Mouse (Mus musculus) heart, postnatal 4 days (tissue): ENCODE data around the gene Cdk14. TPM values are rescaled to one million over a fixed set of nuclear protein-coding genes. Genes with fewer than 3 reads are reported as not detected.

Experiments
- DNase-seq: peaks from one replicate; pipeline ENCODE4 v3.0.0; 2021
- total RNA-seq, 2 experiments: library from RNA; stranded (reverse); gene quantifications; 2 replicates each; pipeline ENCODE4 v1.2.3; 2021

Cdk14 gene
- total RNA-seq, 2 experiments from 2014 or later, result 26.6 to 27.4 TPM

- DNase-seq, result no peak
These were observed 364.6 kb downstream of the Cdk14 start for GRCm38 (mm10) chr5:5055494-5055893.

DNA sequence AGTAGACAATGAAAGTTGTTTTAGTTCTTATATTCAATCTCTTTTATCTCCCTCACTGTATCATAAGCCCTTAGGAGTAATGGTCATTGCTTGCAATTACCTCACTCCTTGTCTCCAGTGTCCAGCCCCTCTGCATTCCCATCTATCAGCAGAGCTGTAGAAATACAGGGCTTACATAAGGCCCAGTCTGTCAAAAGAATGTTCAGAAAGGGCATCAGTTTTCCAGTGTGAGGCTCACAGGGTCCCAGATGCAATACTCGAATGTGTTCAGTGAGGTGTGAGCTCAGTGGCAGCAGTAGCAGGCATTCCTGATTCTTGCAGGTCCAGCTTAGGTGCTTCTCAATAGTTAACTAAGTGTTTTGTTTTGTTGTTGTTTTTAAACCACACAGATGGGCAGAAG lies 365.8 kb downstream of the Cdk14 start:
- no peak for DNase-seq

GRCm38 (mm10) chr5:5044326-5044725 lies 375.8 kb downstream of the Cdk14 start:
- no peak for DNase-seq

- no peak for DNase-seq
These were observed 377.4 kb downstream of the Cdk14 start for GRCm38 (mm10) chr5:5042735-5043134.

GRCm38 (mm10) chr5:5041480-5041879 lies 378.6 kb downstream of the Cdk14 start:
- DNase-seq, result no peak

DNA sequence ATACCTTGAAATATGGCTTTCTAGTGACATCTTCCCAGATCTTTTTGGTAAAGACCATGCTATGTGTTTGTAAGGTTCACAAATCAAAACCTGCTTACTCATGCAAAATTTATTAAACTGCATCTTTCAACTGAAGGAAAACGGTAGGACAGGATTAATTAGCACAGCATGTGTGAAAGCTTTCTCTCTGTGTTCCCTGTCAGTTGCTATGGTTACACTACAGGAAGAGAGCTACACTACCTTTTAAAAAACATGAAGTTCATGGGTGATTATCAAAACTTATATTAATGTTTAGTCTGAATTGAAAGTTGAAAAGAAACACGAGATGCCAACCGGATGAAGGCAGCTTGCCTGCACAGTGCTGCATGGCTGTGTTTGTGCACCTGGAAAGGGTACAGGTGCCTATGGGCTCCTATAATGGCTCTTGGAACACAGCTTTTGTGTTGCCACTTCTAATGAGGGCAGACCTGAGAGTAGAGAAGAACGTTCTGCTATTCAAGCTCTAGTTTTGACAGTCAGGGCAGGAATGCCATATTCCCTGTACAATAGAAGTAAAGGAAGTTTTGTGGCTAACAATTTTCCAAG lies 380.3 kb downstream of the Cdk14 start:
- DNase-seq, result no peak

- DNase-seq, result no peak
These were observed 386.7 kb downstream of the Cdk14 start for GRCm38 (mm10) chr5:5033445-5033844.

DNA sequence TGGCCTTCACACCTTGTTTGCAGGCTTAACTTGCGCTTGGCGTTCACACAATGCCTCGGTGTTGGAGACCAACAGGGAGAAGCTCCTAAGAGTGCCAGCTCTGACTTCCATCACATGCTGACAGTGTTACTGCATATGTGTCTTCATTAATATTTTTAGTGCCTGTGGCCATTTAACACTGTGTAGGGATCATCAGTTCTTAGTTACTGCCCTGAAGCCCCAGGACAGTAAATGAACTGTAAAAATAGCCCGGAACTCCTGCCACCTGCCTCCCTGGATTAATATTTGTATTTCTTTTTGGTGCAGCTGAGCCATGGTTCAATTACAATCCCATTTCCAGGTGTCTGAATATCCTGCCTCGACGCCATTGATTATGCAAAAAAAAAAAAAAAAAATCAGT lies 387.3 kb downstream of the Cdk14 start:
- no peak for DNase-seq

- DNase-seq, result no peak
These were observed 387.7 kb downstream of the Cdk14 start for GRCm38 (mm10) chr5:5032446-5032845.

DNA sequence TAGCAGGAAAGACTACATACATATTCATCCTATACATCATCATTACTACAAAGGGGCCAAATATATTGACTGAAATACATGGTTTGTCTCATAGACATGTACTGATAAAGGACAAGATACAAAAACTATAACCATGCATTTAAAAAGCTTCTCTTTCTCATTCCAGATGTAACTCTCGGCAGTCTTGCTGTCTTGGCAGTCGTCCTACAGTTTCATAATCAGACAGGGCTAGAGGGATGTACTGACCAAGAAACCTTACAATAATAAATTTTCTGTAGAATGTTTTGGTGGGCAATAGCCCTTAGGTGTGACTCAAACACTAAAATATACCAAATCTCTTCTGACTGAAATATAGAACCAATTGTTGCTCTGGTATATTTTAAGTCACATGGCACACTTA lies 389.7 kb downstream of the Cdk14 start:
- no peak for DNase-seq

- no peak for DNase-seq
These were observed 401.2 kb downstream of the Cdk14 start for GRCm38 (mm10) chr5:5018959-5019358.

GRCm38 (mm10) chr5:5018242-5018641 lies 401.9 kb downstream of the Cdk14 start:
- no peak for DNase-seq

DNA sequence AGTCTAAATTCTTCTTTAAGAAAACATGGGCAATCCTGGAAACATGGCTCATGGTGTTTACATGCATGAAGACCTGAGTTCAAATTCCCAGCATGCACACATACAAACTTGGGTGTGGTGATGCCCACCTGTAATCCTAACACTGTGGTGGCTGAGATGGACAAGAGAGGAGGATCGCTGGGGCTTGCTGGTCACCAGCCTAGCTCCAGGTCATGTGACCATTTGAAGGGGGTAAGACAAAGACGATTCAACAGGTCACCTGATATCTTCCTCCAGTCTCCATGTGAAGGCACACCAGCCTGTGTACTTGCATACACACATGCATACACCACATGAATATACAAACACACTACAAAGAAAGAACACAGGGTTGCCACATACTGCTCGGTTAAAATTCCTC lies 406.3 kb downstream of the Cdk14 start:
- DNase-seq, result no peak

DNA sequence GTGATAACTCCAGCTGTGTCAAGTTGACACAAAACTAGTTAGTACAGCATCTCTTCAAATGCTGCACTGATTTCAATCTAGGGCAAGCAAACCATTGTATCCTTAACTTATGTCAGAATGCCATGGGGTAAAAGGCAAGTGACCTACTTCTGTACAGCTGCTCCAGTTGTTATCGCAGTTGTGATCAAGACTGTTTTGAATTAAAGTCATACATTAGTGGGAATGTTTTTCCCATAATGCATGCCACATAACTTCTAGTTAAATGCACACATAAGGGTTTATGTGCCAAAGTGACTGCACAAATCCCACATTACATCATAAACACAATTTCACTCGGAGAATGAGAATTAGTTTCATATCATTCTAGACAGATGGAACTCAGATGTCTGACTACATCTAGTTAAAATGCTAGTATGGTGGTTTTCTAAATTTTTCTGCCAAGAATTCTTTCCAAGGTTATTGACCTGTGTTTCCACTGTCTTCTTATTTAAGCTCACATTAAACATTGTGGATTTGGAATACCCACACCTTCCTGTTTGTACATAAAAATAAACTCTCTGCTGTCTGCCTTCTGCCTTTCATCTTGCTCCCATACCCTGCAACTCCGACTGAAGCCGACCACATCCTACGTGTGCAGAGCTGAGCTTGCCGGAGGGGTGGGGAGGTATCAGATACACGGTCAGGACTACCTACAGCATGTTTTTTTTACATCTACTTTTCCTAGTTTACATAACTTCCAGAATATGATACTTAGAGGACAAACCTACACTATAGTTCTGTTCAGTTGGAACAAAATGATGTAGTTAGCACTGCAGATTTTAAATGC lies 407.4 kb downstream of the Cdk14 start:
- DNase-seq, result no peak

GRCm38 (mm10) chr5:5008153-5008745 lies 411.9 kb downstream of the Cdk14 start:
- DNase-seq, result no peak

DNA sequence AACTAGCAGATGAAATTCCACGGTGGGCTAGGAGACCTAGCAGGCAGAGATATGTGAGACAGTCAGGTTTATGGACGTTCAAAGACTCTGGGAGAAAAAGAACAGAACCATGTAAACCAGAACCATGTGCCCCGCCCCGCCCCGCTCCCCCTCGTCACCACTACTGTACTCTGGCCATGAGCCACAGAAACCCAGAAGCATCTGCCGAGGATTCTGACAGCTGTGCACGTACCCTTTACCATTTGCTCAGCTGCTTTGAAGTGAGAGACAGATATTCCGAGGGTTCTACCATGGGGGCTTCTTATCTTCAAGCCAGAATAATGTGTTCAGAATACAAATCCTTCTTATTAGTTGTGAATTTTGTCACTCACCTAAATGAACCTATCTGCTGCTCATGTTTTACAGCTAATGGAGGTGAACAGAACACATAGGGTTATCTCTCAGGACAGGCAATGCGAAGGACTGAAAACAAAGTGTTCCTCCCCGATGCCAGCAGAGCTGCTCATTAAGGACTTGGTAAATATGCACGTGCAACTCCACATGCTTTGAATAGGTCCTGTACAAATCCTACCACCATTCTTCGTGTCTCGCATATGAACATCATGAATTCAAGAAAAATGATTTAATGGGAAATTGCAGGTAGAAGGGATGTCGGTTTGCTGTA lies 412.5 kb downstream of the Cdk14 start:
- no peak for DNase-seq

GRCm38 (mm10) chr5:5005633-5006032 lies 414.5 kb downstream of the Cdk14 start:
- no peak for DNase-seq

DNA sequence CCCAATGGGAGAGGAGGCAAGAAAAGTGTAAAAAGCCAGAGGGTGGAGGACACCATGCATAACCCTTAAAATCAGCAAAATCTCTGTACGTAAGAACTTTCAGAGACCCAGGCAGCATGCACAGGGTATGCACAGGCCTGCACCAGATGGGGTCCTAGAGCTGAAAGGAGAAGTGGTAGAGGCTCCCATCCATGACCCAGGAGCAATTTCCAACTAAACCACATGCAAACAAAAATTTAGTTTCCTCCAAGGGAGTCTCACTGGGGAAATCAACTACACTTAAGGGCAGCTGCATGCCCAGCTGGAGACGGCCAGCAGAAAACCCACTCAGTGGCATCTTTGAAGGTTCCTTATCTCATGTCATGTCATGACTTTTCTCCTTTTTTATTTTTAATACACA lies 415.4 kb downstream of the Cdk14 start:
- no peak for DNase-seq

- DNase-seq, result no peak
These were observed 426.9 kb downstream of the Cdk14 start for GRCm38 (mm10) chr5:4993192-4993601.

DNA sequence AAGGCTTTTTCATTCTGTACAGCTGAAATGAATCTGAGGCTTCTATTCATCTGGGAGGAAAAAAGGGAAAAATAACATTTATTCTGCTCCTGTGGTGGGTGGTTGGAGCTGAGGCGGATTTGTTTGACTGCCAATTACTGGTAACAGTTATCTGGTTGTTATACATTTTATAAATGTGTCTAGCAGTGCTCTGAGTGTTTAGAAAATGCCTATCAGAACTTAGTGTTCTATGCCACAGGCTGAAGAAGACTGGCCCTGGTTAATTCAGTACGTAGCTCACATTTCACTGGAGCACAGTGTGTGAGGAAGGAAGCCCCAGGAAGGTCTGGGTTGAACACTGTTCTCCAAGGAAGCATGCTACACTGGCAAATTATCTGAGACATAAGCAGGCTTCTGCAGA lies 429.1 kb downstream of the Cdk14 start:
- no peak for DNase-seq

DNA sequence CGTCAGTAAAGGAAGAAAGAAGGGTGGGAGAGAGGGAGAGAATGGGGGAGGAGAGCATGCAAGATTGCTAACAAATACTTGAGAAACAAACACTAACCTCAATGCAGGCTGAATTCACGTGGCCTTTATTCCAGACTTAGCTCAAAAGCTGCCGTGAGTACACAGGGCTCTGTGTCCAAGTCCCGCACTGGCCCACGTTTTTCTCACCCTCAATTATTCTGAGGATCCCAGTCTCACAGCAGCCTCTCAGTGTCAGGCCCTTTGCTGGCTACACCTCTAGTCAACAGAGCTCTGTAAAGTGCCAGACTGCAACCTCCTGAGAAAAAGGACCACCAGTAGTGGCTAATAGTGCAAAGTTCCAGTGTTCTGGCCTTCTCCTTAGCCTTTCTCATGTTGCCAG lies 429.9 kb downstream of the Cdk14 start:
- DNase-seq, result no peak

DNA sequence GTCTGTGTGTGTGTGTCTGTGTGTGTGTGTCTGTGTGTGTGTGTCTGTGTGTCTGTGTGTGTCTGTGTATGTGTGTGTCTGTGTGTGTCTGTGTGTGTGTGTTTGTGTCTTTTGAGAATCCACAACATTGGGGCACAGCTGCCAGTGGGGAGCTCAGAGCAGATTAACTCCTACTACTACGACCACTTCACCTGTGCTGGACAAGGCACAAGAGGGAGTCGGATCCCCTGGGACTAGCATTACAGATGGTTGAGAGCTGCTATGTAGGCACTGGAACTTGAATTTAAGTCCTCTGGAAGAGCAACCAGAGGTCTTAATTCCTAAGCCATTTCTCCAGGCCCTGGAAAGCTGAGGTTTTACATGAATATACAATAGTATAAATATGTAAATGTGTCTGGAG lies 433.9 kb downstream of the Cdk14 start:
- DNase-seq, result no peak

- no peak for DNase-seq
These were observed 440.6 kb downstream of the Cdk14 start for GRCm38 (mm10) chr5:4979551-4979950.
